Mouse (Mus musculus) neural tube, embryonic 11.5 days (tissue): ENCODE data around the gene Anks4b. TPM values are rescaled to one million over a fixed set of nuclear protein-coding genes. Genes with fewer than 3 reads are reported as not detected.

Experiments
- ATAC-seq: fragments of 200-750 bp; cut with Nextera tagmentation; 2 replicates; pipeline ENCODE4 v1.8.0; 2017; ENCODE audit warnings: moderate number of reproducible peaks, mild to moderate bottlenecking, moderate TSS enrichment, moderate library complexity; ENCODE audit not compliant: insufficient read depth, low FRiP score, low TSS enrichment
- DNase-seq: peaks from one replicate; pipeline ENCODE4 v3.0.0-alpha.2; 2015; ENCODE audit warnings: low spot score
- H3K27ac ChIP-seq: fragments of 300-500 bp; sonication (generic); 2 replicates; pipeline ENCODE4 v1.5.1; 2014; ENCODE audit warnings: low read depth, mild to moderate bottlenecking, low read length
- H3K27me3 ChIP-seq: fragments of 300-500 bp; sonication (generic); 2 replicates; pipeline ENCODE4 v1.6.1; 2014; ENCODE audit warnings: mild to moderate bottlenecking, low read length, mixed read lengths; ENCODE audit not compliant: control insufficient read depth, insufficient read depth
- H3K36me3 ChIP-seq: fragments of 300-500 bp; sonication (generic); 2 replicates; pipeline ENCODE4 v1.6.1; 2014; ENCODE audit warnings: mild to moderate bottlenecking, low read length, moderate library complexity, mixed read lengths; ENCODE audit not compliant: control insufficient read depth, insufficient read depth
- H3K4me1 ChIP-seq: fragments of 300-500 bp; sonication (generic); 2 replicates; pipeline ENCODE4 v1.6.1; 2014; ENCODE audit warnings: low read length, mixed read lengths; ENCODE audit not compliant: control insufficient read depth, insufficient read depth
- H3K4me2 ChIP-seq: fragments of 300-500 bp; sonication (generic); 2 replicates; pipeline ENCODE4 v1.6.1; 2014; ENCODE audit warnings: low read depth, mild to moderate bottlenecking, moderate library complexity
- H3K4me3 ChIP-seq: fragments of 300-500 bp; sonication (generic); 2 replicates; pipeline ENCODE4 v1.5.1; 2014; ENCODE audit warnings: low read depth, low read length
- H3K9ac ChIP-seq: fragments of 300-500 bp; sonication (generic); 2 replicates; pipeline ENCODE4 v1.6.1; 2014; ENCODE audit warnings: mild to moderate bottlenecking, low read length
- H3K9me3 ChIP-seq: fragments of 300-500 bp; sonication (generic); 2 replicates; pipeline ENCODE4 v1.6.1; 2016; ENCODE audit warnings: low read length; ENCODE audit not compliant: control insufficient read depth
- WGBS: fragments of 180-500 bp; shearing (Covaris S2); extraction: QIAGEN DNeasy Blood & Tissue Kit; methylation state at CpG from one replicate; pipeline ENCODE4 v1.1.7; 2014; 5-methylcytosine and 5-hydroxymethylcytosine counted together
- polyA plus RNA-seq: library from polyadenylated mRNA; unstranded; fragments of >200 nt; fragmentation: Nextera tagmentation; extraction: Ambion mirVana; gene quantifications from 2 replicates; pipeline ENCODE4 v1.2.1, GENCODE M21; 2014

Gene Anks4b
- polyA plus RNA-seq, 1 experiment from 2014 or later, result not detected

DNA sequence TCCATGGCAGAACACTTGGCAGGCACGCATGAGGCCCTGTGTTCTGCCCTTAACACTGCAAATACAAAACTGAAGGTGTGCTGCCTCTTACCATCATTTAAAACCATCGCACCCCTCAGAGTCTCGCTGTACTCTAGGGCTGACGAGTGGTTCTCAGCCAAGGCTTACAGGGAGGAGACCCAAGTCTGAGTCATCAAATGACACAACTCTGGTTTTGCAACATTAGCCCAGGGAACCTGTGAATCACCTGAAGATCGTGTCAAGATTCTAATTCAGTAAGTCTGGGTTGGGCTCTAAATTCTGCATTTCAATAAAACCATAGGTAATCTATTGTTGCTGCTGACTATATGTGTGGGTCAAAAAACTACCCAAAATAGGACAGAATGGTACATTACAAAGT lies 6.9 kb downstream of the Anks4b start:
- Histone ChIP-seq H3K9me3 (no peaks in the 10 kb centered on the region), H3K36me3 (no peaks in the 10 kb centered on the region), H3K4me3 (no peak overlapping the region), H3K27ac (no peak overlapping the region), H3K27me3 (no peaks in the 10 kb centered on the region), H3K4me1 (no peaks in the 10 kb centered on the region), H3K9ac (no peak overlapping the region), H3K4me2 (no peak overlapping the region)
- WGBS, result 89% methylated on average over 5 of the region's 5 CpGs
- no peak for ATAC-seq
- no peak for DNase-seq

DNA sequence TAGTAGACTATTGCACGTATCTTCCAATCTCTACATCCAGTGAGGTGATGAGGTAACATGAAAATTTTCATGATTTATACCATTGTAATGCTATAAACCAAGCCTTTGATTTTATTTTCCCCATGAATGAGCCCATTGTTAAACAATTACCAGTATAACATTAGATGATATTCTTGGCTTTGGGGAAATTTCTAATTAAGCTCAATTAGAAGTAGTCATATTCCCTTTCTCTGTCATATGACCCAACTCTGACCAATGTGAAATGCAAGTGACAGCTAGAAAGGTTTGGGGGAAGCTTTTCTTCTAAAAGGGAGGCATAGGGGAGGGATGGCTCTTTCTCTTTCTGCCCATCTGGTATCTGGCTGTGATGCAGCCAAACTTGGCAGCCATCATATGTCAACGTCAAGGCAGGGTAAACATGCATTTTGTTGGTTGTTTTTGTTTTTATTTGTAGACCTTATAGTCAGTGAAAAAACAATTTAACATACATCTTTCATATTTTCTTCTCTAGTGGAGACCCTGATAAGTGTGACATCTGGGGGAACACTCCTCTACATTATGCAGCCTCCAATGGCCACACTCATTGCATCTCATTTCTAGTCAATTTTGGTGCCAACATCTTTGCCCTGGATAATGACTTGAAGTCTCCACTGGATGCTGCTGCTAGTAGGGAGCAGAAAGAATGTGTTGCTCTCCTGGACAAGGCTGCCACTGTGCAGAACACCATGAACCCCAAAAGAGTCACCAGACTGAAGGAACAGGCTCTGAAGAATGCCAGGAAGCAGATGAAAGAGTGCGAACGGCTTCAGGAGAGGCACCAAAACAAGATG lies 8.0 kb downstream of the Anks4b start:
- Histone ChIP-seq H3K9me3 (no peaks in the 10 kb centered on the region), H3K36me3 (no peaks in the 10 kb centered on the region), H3K9ac (no peak overlapping the region), H3K27ac (no peak overlapping the region), H3K4me3 (no peak overlapping the region), H3K4me1 (no peaks in the 10 kb centered on the region), H3K27me3 (no peaks in the 10 kb centered on the region), H3K4me2 (no peak overlapping the region)
- 94% methylated on average over 4 of the region's 4 CpGs for WGBS
- no peak for ATAC-seq
- DNase-seq, result no peak

DNA sequence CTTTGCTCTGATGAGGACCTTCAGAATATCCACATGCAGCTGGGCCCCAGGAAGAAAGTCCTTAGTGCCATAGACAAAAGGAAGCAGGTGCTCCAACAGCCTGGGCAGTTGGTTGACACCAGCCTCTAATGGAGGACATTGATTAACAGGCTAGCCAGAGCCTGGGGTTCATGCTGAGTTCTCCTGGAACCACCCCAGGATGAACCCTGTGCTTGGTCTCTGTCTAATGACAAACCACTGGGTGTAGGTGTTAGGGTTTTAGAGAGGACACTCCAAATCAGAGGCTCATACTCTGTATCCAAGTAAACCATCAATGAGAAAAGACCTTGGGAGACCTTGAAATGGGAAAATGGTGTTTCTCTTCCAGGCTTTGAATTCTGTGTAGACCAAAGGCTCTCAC lies 9.2 kb downstream of the Anks4b start:
- ATAC-seq (no peak), DNase-seq (no peak)
- H3K36me3 ChIP-seq, result no peaks in the 10 kb centered on the region
- no peak overlapping the region for H3K4me2 ChIP-seq
- H3K4me3 ChIP-seq, result no peak overlapping the region
- no peaks in the 10 kb centered on the region for H3K9me3 ChIP-seq
- H3K27me3 ChIP-seq, result no peaks in the 10 kb centered on the region
- no peaks in the 10 kb centered on the region for H3K4me1 ChIP-seq
- no peak overlapping the region for H3K27ac ChIP-seq
- H3K9ac ChIP-seq, result no peak overlapping the region

DNA sequence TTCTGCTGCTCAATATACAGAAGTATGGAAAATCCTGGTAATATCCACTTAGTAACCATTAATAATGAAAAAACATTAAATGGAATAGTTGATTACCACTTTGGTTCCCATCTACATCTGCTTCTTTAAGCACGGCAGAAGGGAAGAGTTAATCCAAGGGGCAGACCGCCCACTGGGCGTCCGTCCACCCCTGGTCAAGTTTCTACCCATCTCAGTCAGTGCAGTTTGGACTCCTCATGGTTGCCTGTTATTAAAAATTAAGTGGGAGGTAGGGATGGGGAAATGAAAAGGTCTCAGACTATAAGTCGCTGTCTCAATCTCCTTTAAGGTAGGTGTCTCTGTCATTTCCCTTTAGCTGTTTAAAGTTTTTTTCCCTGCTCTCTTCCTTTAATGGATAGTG lies 15.3 kb downstream of the Anks4b start:
- Histone ChIP-seq H3K4me1 (no peaks in the 10 kb centered on the region), H3K27me3 (no peaks in the 10 kb centered on the region), H3K4me2 (no peak overlapping the region), H3K4me3 (no peak overlapping the region), H3K9me3 (no peaks in the 10 kb centered on the region), H3K9ac (no peak overlapping the region), H3K36me3 (no peaks in the 10 kb centered on the region), H3K27ac (no peak overlapping the region)
- DNase-seq (no peak), ATAC-seq (no peak)
- WGBS, result 86% methylated on average over 5 of the region's 5 CpGs

DNA sequence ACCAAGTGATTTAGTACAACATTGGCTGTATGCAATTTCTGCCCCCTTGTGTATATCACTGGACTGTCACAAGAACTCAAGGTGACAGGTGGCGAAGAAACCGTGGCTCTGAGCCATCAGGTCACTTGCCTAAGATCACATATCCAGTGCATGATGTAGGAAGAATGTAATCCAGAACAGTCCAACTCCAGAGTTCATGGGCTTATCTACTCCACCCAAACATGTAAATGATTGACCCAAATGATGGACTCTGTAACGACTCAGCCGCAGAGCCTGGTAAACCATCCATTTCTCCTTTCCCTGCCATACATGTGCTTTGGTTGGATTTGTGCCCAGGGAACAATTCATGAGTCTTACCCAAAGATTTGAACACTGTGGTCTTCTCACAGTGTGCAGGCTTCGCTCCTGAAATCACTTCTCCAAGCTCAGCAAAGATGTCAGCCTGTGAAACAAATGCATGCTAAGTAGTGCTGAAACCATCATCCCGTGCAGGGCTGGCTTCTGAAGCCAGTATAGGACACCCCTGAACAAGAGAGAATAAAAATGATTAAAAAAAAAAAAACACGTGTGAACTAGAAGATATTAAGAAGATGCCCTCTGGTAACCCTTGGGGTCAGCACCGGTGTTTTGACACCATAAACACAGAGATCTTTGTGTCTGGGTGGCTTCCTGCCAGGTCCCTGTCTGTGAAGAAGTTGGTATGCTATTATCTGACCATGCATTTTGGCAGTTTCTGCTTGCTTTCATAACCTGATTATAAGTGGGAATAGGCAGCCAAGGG lies 15.9 kb downstream of the Anks4b start:
- ATAC-seq (no peak), DNase-seq (no peak)
- WGBS, result 78% methylated on average over 8 of the region's 8 CpGs
- Histone ChIP-seq H3K9me3 (no peaks in the 10 kb centered on the region), H3K4me2 (no peak overlapping the region), H3K4me3 (no peak overlapping the region), H3K9ac (no peak overlapping the region), H3K4me1 (no peaks in the 10 kb centered on the region), H3K27me3 (no peaks in the 10 kb centered on the region), H3K36me3 (no peaks in the 10 kb centered on the region), H3K27ac (no peak overlapping the region)

DNA sequence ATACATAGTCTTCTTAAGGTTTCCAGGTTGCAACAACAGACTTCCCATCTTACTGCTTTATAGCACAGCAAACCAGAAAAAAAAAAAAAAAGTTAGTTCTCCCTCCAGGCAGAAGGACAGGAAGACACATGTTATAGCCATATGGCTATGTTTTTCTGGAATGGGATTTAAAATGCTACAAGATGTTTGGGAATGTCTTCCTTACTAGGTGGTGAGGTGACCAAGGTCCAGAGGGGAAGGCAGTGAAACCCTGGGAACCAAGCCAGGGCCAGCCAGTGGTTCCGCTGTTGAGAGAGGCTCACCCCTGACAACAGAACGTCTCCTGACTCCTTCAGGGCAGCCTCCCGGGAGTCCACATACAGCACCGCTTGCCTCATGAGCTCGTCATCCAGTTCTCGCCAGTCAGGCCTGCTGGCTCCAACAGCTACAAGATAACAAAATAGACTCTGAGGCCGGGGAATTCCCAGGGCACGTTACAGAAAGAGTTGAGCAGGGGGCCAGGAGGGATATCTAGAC lies 16.6 kb downstream of the Anks4b start:
- no peak overlapping the region for H3K4me2 ChIP-seq
- H3K4me1 ChIP-seq, result no peaks in the 10 kb centered on the region
- ATAC-seq, result no peak
- DNase-seq, result no peak
- no peaks in the 10 kb centered on the region for H3K27me3 ChIP-seq
- no peaks in the 10 kb centered on the region for H3K9me3 ChIP-seq
- 69% methylated on average over 8 of the region's 8 CpGs for WGBS
- no peak overlapping the region for H3K9ac ChIP-seq
- no peaks in the 10 kb centered on the region for H3K36me3 ChIP-seq
- no peak overlapping the region for H3K4me3 ChIP-seq
- no peak overlapping the region for H3K27ac ChIP-seq

DNA sequence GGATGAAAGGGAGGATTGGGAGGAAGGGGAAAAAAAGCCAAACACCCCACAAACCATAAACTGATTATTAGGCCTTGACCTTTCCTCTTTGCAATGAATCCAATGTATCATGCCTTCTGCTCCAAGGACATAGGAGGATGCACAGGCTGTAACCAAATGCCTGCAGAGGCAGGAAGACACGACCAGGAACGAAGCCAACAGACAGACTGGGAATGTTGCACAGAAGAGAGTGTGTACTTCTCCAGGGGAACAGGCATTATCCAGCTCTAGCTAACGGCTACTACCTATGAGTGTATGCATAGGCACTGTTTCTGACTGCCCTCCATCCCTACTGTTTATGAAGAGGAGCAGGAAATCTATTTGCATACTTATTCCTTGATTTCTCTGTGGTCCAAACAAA lies 18.5 kb downstream of the Anks4b start:
- no peak overlapping the region for H3K9ac ChIP-seq
- H3K27me3 ChIP-seq, result no peaks in the 10 kb centered on the region
- DNase-seq (no peak), ATAC-seq (no peak)
- H3K27ac ChIP-seq, result no peak overlapping the region
- no peaks in the 10 kb centered on the region for H3K4me1 ChIP-seq
- H3K4me3 ChIP-seq, result no peak overlapping the region
- no peaks in the 10 kb centered on the region for H3K36me3 ChIP-seq
- H3K9me3 ChIP-seq, result no peaks in the 10 kb centered on the region
- H3K4me2 ChIP-seq, result no peak overlapping the region
- WGBS, result 79% methylated on average over 3 of the region's 3 CpGs

DNA sequence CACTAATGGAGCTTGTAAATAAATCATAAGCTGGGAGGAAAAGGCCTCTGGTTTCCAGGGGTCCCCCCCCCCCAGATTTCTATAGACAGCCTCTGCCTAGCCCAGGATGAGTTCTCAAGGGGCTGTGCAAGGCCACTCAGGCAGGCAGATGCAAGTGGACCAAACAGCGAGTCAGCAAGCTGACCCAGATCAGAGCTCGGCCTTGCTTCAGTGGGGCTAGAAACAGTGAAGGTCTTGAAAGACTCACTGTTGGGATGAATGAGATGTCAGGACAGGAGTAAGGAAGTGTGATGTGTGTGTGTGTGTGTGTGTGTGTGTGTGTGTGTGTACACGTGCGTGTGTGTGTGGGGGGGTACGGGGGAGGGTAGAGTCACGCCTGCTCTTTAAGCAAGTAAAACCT lies 19.2 kb downstream of the Anks4b start:
- no peaks in the 10 kb centered on the region for H3K36me3 ChIP-seq
- ATAC-seq, result no peak
- H3K27me3 ChIP-seq, result no peaks in the 10 kb centered on the region
- no peak overlapping the region for H3K4me3 ChIP-seq
- no peak overlapping the region for H3K27ac ChIP-seq
- no peak for DNase-seq
- no peaks in the 10 kb centered on the region for H3K9me3 ChIP-seq
- H3K9ac ChIP-seq, result no peak overlapping the region
- WGBS, result 94% methylated on average over 6 of the region's 6 CpGs
- no peaks in the 10 kb centered on the region for H3K4me1 ChIP-seq
- no peak overlapping the region for H3K4me2 ChIP-seq

DNA sequence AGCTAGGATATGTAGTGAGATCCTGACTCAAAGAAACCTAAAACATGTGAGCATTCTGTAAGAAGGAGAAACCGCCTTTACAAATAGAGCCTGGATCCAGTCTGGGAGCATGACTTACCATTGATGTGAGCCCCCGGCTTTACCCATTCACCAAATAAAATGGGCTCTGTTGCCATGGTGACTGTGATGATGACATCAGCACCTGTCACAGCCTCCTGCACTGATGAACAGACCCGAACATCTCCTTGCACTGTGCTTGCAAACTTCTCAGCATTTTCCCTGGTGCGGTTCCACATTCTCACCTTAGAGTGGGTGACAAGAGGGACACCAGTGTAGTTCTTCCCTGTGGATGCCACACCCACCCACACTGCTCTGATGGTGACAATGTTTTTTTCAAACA lies 21.5 kb downstream of the Anks4b start:
- Histone ChIP-seq H3K4me2 (no peak overlapping the region), H3K4me1 (no peaks in the 10 kb centered on the region), H3K27ac (no peak overlapping the region), H3K27me3 (no peaks in the 10 kb centered on the region), H3K9ac (no peak overlapping the region), H3K36me3 (no peaks in the 10 kb centered on the region), H3K9me3 (no peaks in the 10 kb centered on the region), H3K4me3 (no peak overlapping the region)
- no peak for ATAC-seq
- 75% methylated on average over 4 of the region's 4 CpGs for WGBS
- DNase-seq, result no peak
